Mouse (Mus musculus) limb, embryonic 11.5 days (tissue): Measurements from ENCODE around the gene Herc2. TPM values are rescaled to one million over a fixed set of nuclear protein-coding genes. Genes with fewer than 3 reads are reported as not detected.
A peak's percentile ranks its signal among the peaks of the same experiment; 100 is the strongest.

Experiments used
- ATAC-seq: fragments of 200-750 bp; cut with Nextera tagmentation; 2 replicates; pipeline ENCODE4 v1.8.0; 2017; ENCODE audit warnings: low read depth; ENCODE audit not compliant: insufficient number of reproducible peaks, low FRiP score, low TSS enrichment
- DNase-seq: peaks from one replicate; pipeline ENCODE4 v3.0.0-alpha.2; 2015; ENCODE audit warnings: low spot score
- H3K27ac ChIP-seq: fragments of 300-500 bp; sonication (generic); replicated peaks from 2 replicates; pipeline ENCODE4 v1.5.1; 2014; ENCODE audit warnings: low read depth, mild to moderate bottlenecking, low read length
- H3K27me3 ChIP-seq: fragments of 300-500 bp; sonication (generic); 2 replicates; pipeline ENCODE4 v1.6.1; 2014; ENCODE audit warnings: mild to moderate bottlenecking, low read length, mixed read lengths; ENCODE audit not compliant: control insufficient read depth, insufficient read depth
- H3K36me3 ChIP-seq: fragments of 300-500 bp; sonication (generic); 2 replicates; pipeline ENCODE4 v1.6.1; 2014; ENCODE audit warnings: mild to moderate bottlenecking, low read length, moderate library complexity, mixed read lengths; ENCODE audit not compliant: control insufficient read depth, insufficient read depth
- H3K4me1 ChIP-seq: fragments of 300-500 bp; sonication (generic); 2 replicates; pipeline ENCODE4 v1.6.1; 2014; ENCODE audit warnings: low read length, mixed read lengths; ENCODE audit not compliant: control insufficient read depth, insufficient read depth
- H3K4me2 ChIP-seq: fragments of 300-500 bp; sonication (generic); 2 replicates; pipeline ENCODE4 v1.6.1; 2014; ENCODE audit warnings: low read depth, mild to moderate bottlenecking, moderate library complexity; ENCODE audit not compliant: severe bottlenecking
- H3K4me3 ChIP-seq: fragments of 300-500 bp; sonication (generic); 2 replicates; pipeline ENCODE4 v1.5.1; 2014; ENCODE audit warnings: low read depth, low read length
- H3K9ac ChIP-seq: fragments of 300-500 bp; sonication (generic); 2 replicates; pipeline ENCODE4 v1.6.1; 2014; ENCODE audit warnings: mild to moderate bottlenecking, low read length
- H3K9me3 ChIP-seq: fragments of 300-500 bp; sonication (generic); 2 replicates; pipeline ENCODE4 v1.6.1; 2016; ENCODE audit warnings: low read length; ENCODE audit not compliant: control insufficient read depth
- WGBS: fragments of 180-500 bp; shearing (Covaris S2); extraction: QIAGEN DNeasy Blood & Tissue Kit; methylation state at CpG from one replicate; pipeline ENCODE4 v1.1.7; 2014; 5-methylcytosine and 5-hydroxymethylcytosine counted together
- polyA plus RNA-seq: library from polyadenylated mRNA; unstranded; fragments of >200 nt; fragmentation: Nextera tagmentation; extraction: Ambion mirVana; gene quantifications from 2 replicates; pipeline ENCODE4 v1.2.1, GENCODE M21; 2014

The Herc2 gene
- polyA plus RNA-seq, 1 experiment from 2014 or later: 21.5 TPM

DNA sequence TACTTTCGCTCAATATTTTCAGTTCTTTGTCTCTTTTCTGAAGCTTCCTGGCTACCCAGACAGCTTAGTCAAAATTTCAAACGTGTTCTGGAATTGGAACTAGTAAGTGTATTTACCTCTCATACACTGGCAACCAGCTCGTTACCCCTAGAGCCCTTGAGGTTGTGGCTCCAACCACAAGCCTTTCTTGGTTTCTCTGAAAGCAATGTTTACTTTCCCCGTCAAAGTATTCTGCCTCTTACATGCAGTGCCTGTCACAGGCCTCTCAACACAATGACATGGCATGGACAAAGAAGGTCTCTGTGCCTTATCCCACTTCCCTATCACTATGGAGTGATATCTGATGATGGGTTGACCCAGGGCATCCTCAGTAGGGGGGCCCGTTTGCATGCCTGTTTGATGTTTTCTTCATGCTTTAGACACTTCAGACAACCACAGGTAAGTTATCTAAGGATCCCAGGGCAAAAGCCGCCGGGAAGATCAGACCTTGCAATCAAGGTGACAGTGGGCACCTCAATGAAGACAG, 31.5 kb upstream of the Herc2 start:
- Histone ChIP-seq H3K36me3 (no peaks in the 10 kb centered on the region), H3K4me1 (no peaks in the 10 kb centered on the region; the same call in 1 of the 2 replicates), H3K4me2 (peak overlapping the region; percentile 79), H3K9me3 (no peaks in the 10 kb centered on the region), H3K27ac (no peak overlapping the region), H3K9ac (peak overlapping the region; percentile 81), H3K4me3 (peak overlapping the region; percentile 63), H3K27me3 (no peaks in the 10 kb centered on the region)
- WGBS: 59% methylated on average over 7 of the region's 7 CpGs
- DNase-seq: no peak
- ATAC-seq: no peak

DNA sequence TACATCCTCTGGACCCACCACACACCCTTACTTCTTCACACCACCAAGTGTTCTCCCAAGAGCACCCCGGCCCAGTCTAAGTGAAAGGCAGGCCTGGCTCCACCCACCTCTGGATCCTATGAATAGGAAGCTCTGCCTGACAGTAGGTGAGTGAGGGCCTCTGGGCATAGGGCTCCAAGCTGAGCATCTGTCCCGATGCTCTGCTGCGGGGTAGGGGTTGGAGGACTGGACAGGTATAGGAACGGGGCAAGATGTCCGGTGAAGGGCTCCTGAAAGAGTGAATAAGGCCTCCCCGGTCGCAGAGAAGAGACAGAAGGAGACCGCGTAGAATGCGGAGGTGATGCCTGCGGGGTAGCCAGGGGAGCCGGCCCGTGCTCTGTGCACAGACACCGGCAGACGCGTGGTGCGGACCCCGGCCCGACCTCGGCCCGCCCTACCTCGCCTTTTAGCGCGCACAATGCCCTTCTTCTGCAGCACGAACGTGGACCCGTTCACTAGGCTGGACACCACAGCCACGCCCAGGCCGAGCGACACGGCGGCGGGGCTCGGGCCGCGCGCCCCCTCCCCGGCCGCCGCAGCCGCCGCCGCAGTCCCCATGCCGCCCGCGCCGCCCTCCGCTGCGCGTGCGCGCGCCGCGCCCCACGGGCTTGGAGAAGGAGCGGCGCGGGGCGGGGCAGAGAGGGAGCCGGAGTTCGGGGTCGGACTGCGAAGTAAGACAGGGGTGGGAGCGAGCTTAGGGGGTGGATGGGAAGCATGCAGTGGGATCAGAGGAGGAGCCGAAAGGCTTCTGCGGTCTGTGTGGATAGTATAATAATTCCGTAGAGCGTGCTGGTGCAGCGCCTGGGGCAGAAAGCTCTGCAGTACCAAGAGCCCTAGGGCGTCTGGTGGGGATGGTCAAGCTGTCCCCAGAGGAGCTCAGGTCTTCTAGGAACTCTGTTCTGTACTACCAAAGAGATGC, 30.7 kb upstream of the Herc2 start:
- Histone ChIP-seq H3K4me2 (peak overlapping the region; percentile 79), H3K9ac (peak overlapping the region; percentile 81), H3K4me3 (peak overlapping the region; percentile 63), H3K36me3 (no peaks in the 10 kb centered on the region), H3K9me3 (no peaks in the 10 kb centered on the region), H3K27me3 (no peaks in the 10 kb centered on the region), H3K4me1 (no peaks in the 10 kb centered on the region; the same call in 1 of the 2 replicates), H3K27ac (no peak overlapping the region)
- peak; percentile 79 for DNase-seq
- WGBS: under 1% methylated on average over 61 of the region's 71 CpGs
- ATAC-seq: peak; percentile 90

DNA sequence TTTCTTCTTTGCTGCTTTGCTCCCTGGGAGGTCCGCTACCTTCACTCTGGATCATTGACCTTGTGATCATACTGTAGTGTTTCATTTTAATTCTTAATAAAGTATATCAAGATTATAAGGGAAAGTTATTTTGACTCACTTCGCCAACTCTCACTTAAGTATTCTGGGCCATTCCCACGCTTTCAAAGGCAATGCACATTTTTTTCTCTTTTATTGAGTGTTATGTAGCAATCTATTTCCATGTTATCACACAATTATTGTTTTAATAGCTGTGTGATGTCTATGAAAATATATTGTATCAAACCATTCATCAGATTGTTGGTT, 30.1 kb upstream of the Herc2 start, which contains the start of gene Nipa1:
TSS of gene Nipa1 (minus strand) at position 25 of the 324 bp plus-strand sequence.
- DNase-seq (no peak), ATAC-seq (no peak)
- 68% methylated on average over 3 of the region's 3 CpGs for WGBS
- Histone ChIP-seq H3K4me2 (peak within 1 kb of the TSS; percentile 79), H3K27me3 (no peaks in the 10 kb centered on the region), H3K4me1 (no peaks in the 10 kb centered on the region; the same call in 1 of the 2 replicates), H3K27ac (no peak within 1 kb of the TSS), H3K36me3 (no peaks in the 10 kb centered on the region), H3K9ac (peak within 1 kb of the TSS; percentile 81), H3K9me3 (no peaks in the 10 kb centered on the region), H3K4me3 (peak within 1 kb of the TSS; percentile 63)

DNA sequence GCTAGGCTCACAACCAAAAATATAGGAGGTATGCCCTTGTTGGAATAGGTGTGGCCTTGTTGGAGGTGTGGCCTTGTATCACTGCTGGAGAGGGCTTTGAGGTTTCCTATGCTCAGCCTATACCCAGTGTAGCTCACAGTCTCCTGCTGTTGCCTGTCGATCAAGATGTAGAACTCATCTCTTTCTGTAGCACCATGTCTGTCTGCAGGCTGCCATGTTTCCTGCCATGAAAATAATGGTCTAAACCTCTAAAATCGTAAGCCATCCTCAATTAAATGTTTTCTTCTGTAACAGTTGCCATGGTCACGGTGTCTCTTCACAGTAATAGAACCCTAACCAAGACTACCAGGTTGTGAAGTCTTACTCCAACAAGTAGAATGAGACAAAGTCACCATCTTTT, 26.4 kb upstream of the Herc2 start:
- WGBS: 86% methylated on average over 3 of the region's 3 CpGs
- DNase-seq: no peak
- no peak overlapping the region for H3K4me3 ChIP-seq
- no peaks in the 10 kb centered on the region for H3K9me3 ChIP-seq
- H3K36me3 ChIP-seq: no peaks in the 10 kb centered on the region
- ATAC-seq: no peak
- no peaks in the 10 kb centered on the region for H3K27me3 ChIP-seq
- H3K27ac ChIP-seq: no peak overlapping the region
- no peak overlapping the region for H3K4me2 ChIP-seq
- H3K4me1 ChIP-seq: no peaks in the 10 kb centered on the region; the same call in 1 of the 2 replicates
- H3K9ac ChIP-seq: no peak overlapping the region

DNA sequence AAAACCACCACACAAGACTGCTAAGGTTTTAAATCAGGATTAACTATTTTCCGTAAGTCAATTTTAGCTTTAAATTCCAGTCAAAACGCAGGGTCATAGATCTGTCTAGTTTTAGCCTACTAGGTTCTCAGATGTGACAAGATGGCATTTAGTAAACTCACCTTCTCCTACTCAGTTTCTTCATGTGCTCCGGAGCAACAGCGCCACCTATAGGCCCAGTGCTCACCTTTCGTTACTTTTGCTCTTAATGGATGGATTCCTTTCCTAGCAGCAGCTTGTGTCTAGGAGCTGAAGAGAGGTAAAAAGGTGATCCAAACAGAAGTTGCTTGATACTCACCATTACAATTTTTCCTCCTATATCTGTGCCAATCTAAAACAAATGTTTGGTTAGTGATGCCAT, 7.6 kb upstream of the Herc2 start:
- no peak for ATAC-seq

DNA sequence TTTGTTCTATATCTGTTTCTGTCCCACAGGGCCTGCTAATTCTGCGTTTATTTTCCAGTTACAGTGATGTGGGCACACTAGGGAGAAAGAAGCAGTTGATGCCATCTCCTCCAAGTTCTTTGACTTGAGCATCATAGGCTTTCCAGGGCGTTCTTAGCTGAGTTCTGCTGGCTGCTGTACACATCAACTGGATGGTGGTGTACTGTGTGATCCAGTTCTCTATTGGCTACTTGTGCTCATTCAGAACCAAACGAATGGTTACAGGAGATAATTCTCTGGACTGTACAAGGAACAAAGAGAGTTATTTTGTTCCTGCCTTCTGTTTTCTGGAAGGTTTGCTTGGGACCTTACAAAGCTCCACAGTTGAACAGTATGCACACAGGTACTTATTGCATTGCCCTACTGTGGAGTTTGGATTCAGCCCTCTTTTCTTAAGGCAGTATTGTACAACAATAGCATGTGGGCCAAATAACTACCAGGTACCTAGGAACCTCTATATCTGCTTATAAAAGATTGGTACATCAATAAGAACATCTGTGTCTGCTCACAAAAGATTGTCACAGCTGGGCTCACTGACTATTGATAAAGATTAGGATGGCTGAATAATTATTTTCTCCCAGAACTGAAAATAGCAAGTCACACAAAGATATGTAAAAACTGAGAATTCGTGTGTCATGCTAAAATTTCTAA, 6.3 kb upstream of the Herc2 start:
- Histone ChIP-seq H3K9me3 (no peaks in the 10 kb centered on the region), H3K27me3 (no peaks in the 10 kb centered on the region), H3K4me2 (no peak overlapping the region), H3K9ac (no peak overlapping the region), H3K36me3 (no peaks in the 10 kb centered on the region), H3K27ac (no peak overlapping the region), H3K4me3 (no peak overlapping the region), H3K4me1 (no peaks in the 10 kb centered on the region)
- 68% methylated on average over 4 of the region's 4 CpGs for WGBS
- no peak for ATAC-seq
- no peak for DNase-seq

More for the DNA sequence above, 7.6 kb upstream of the Herc2 start:
- no peaks in the 10 kb centered on the region for H3K9me3 ChIP-seq
- 17% methylated on average over 5 of the region's 5 CpGs for WGBS
- H3K4me3 ChIP-seq: no peak overlapping the region
- H3K4me2 ChIP-seq: no peak overlapping the region
- H3K4me1 ChIP-seq: no peaks in the 10 kb centered on the region
- H3K27me3 ChIP-seq: no peaks in the 10 kb centered on the region
- no peak overlapping the region for H3K9ac ChIP-seq
- H3K27ac ChIP-seq: no peak overlapping the region
- no peaks in the 10 kb centered on the region for H3K36me3 ChIP-seq
- peak; percentile 84 for DNase-seq

DNA sequence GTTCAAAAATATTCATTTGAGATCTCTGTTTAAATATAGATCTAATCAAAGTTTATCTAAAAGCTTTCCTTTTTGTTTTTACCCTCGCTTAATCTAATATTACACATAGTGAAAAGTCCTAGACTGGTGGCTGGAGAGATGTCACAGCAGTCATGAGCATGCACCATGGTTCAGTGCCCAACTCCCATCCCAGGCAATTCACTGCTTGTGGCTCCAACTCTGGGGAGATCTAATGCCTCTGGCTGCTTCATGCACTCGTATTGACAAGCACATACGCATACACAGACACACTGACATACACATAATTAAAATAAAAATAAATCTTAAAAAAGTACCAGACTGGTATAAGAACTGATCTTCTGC, 5.7 kb upstream of the Herc2 start:
- ATAC-seq: no peak
- DNase-seq: no peak
- H3K9ac ChIP-seq: no peak overlapping the region
- H3K27ac ChIP-seq: no peak overlapping the region
- H3K27me3 ChIP-seq: no peaks in the 10 kb centered on the region
- no peaks in the 10 kb centered on the region for H3K4me1 ChIP-seq
- no peak overlapping the region for H3K4me2 ChIP-seq
- WGBS: 84% methylated on average over 3 of the region's 3 CpGs
- no peaks in the 10 kb centered on the region for H3K9me3 ChIP-seq
- no peak overlapping the region for H3K4me3 ChIP-seq
- H3K36me3 ChIP-seq: no peaks in the 10 kb centered on the region

DNA sequence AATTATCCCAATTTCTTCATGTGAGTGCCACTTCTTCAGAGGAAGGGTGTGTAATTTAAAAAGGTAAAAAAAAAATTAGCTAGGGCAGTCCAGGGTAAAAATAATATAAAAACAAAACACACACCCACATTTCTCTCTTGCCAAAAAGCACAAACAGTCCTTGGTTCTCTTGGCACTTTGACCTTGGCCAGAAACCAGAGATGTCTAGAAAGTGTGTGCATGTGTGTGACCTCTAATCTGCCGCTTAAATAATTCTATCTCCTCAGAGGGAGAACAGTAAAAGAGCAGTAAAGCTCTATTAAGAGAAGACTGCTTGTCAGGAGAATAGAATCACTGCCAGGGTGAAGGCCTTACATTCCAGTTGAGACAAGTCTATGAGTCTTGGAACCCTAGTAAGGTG, 2.8 kb upstream of the Herc2 start:
- H3K9me3 ChIP-seq: no peaks in the 10 kb centered on the region
- DNase-seq: no peak
- WGBS: 87% methylated on average over 1 of the region's 1 CpGs
- H3K4me3 ChIP-seq: no peak overlapping the region
- no peaks in the 10 kb centered on the region for H3K27me3 ChIP-seq
- no peaks in the 10 kb centered on the region for H3K36me3 ChIP-seq
- H3K4me2 ChIP-seq: no peak overlapping the region
- no peak overlapping the region for H3K27ac ChIP-seq
- no peaks in the 10 kb centered on the region for H3K4me1 ChIP-seq
- H3K9ac ChIP-seq: no peak overlapping the region
- ATAC-seq: no peak
